Mouse (Mus musculus): ENCODE measurements around the gene Rasd1. TPM values are rescaled to one million over a fixed set of nuclear protein-coding genes. Genes with fewer than 3 reads are reported as not detected.

The Rasd1 gene
- total and polyA plus RNA-seq, 3 experiments, result 5.7 to 6.8 (median 6.6) TPM

- peaks cover 4% of the 10 kb centered on the region for H3K4me1 ChIP-seq (ENCODE audit: control insufficient read depth, insufficient read depth, low read length)
- no peak overlapping the region for H3K27ac ChIP-seq
- H3K4me3 ChIP-seq, result no peak overlapping the region
- DNase-seq, result no peak
- TF ChIP-seq CTCF (IDR thresholded peaks at IDR 0.05) (no peak), EP300 (IDR thresholded peaks at IDR 0.05; ENCODE audit: insufficient read depth, low read depth, low read length) (no peak), POLR2A (IDR thresholded peaks at IDR 0.05; ENCODE audit: insufficient read depth, low read depth, low read length) (no peak)
- 2% methylated on average over 3 of the region's 3 CpGs for WGBS
- H3K27me3 ChIP-seq (ENCODE audit: control insufficient read depth, insufficient read depth, low read length), result no peaks in the 10 kb centered on the region
- intact Hi-C loops (cut with DNase I), result no loop called here
- H3K79me2 ChIP-seq (replicated peaks; ENCODE audit: control insufficient read depth, insufficient read depth, low read length), result no peaks in the 10 kb centered on the region
- no peak overlapping the region for H3K9ac ChIP-seq (ENCODE audit: low read depth, low read length)
- H3K36me3 ChIP-seq (ENCODE audit: control insufficient read depth, insufficient read depth, low read length), result no peaks in the 10 kb centered on the region
Observed at GRCm38 (mm10) chr11:59941391-59941790, 23.4 kb downstream of the Rasd1 start.

- no peak for TF ChIP-seq CTCF (IDR thresholded peaks at IDR 0.05)
- TF ChIP-seq POLR2A (IDR thresholded peaks at IDR 0.05; ENCODE audit: insufficient read depth, low read depth, low read length), result no peak
- TF ChIP-seq EP300 (IDR thresholded peaks at IDR 0.05; ENCODE audit: insufficient read depth, low read depth, low read length), result 0 out of 2 replicates have a peak, but pooled peaks have one; percentile 37
- H3K27ac ChIP-seq, result no peak overlapping the region
- no peaks in the 10 kb centered on the region for H3K79me2 ChIP-seq (replicated peaks; ENCODE audit: control insufficient read depth, insufficient read depth, low read length)
- no peaks in the 10 kb centered on the region for H3K27me3 ChIP-seq (ENCODE audit: control insufficient read depth, insufficient read depth, low read length)
- H3K4me1 ChIP-seq (ENCODE audit: control insufficient read depth, insufficient read depth, low read length), result peaks cover 4% of the 10 kb centered on the region
- no peak overlapping the region for H3K4me3 ChIP-seq
- no peak for DNase-seq
- WGBS, result 40% methylated on average over 3 of the region's 3 CpGs
- H3K36me3 ChIP-seq (ENCODE audit: control insufficient read depth, insufficient read depth, low read length), result no peaks in the 10 kb centered on the region
- intact Hi-C loops (cut with DNase I), result no loop called here
- H3K9ac ChIP-seq (ENCODE audit: low read depth, low read length), result no peak overlapping the region
Observed at GRCm38 (mm10) chr11:59940645-59941044, 24.1 kb downstream of the Rasd1 start.

GRCm38 (mm10) chr11:59939821-59940220 is 24.9 kb downstream of the Rasd1 start:
- DNase-seq, result no peak
- WGBS, result 88% methylated on average over 1 of the region's 1 CpGs
- no peak overlapping the region for H3K27ac ChIP-seq

GRCm38 (mm10) chr11:59937615-59938014 is 27.1 kb downstream of the Rasd1 start:
- no peaks in the 10 kb centered on the region for H3K79me2 ChIP-seq (replicated peaks; ENCODE audit: control insufficient read depth, insufficient read depth, low read length)
- H3K4me1 ChIP-seq (ENCODE audit: control insufficient read depth, insufficient read depth, low read length), result peaks cover 4% of the 10 kb centered on the region
- H3K27me3 ChIP-seq (ENCODE audit: control insufficient read depth, insufficient read depth, low read length), result no peaks in the 10 kb centered on the region
- no peak overlapping the region for H3K4me3 ChIP-seq
- no peaks in the 10 kb centered on the region for H3K36me3 ChIP-seq (ENCODE audit: control insufficient read depth, insufficient read depth, low read length)
- H3K9ac ChIP-seq (ENCODE audit: low read depth, low read length), result no peak overlapping the region
- TF ChIP-seq CTCF (IDR thresholded peaks at IDR 0.05) (no peak), POLR2A (IDR thresholded peaks at IDR 0.05; ENCODE audit: insufficient read depth, low read depth, low read length) (no peak), EP300 (IDR thresholded peaks at IDR 0.05; ENCODE audit: insufficient read depth, low read depth, low read length) (no peak)
- intact Hi-C loops (cut with DNase I), result no loop called here
- no peak overlapping the region for H3K27ac ChIP-seq
- no peak for DNase-seq
- 43% methylated on average over 2 of the region's 2 CpGs for WGBS

More at GRCm38 (mm10) chr11:59939821-59940220, 24.9 kb downstream of the Rasd1 start:
- H3K9ac ChIP-seq (ENCODE audit: low read depth, low read length), result no peak overlapping the region
- H3K4me3 ChIP-seq, result no peak overlapping the region
- intact Hi-C loops (cut with DNase I), result no loop called here
- H3K79me2 ChIP-seq (replicated peaks; ENCODE audit: control insufficient read depth, insufficient read depth, low read length), result no peaks in the 10 kb centered on the region
- no peaks in the 10 kb centered on the region for H3K27me3 ChIP-seq (ENCODE audit: control insufficient read depth, insufficient read depth, low read length)
- TF ChIP-seq POLR2A (IDR thresholded peaks at IDR 0.05; ENCODE audit: insufficient read depth, low read depth, low read length) (no peak), EP300 (IDR thresholded peaks at IDR 0.05; ENCODE audit: insufficient read depth, low read depth, low read length) (no peak)
- H3K36me3 ChIP-seq (ENCODE audit: control insufficient read depth, insufficient read depth, low read length), result no peaks in the 10 kb centered on the region
- peaks cover 4% of the 10 kb centered on the region for H3K4me1 ChIP-seq (ENCODE audit: control insufficient read depth, insufficient read depth, low read length)

- DNase-seq, result no peak
- no peak overlapping the region for H3K9ac ChIP-seq (ENCODE audit: low read depth, low read length)
- no peaks in the 10 kb centered on the region for H3K79me2 ChIP-seq (replicated peaks; ENCODE audit: control insufficient read depth, insufficient read depth, low read length)
- WGBS, result 85% methylated on average over 3 of the region's 3 CpGs
- no peak overlapping the region for H3K27ac ChIP-seq
- H3K36me3 ChIP-seq (ENCODE audit: control insufficient read depth, insufficient read depth, low read length), result no peaks in the 10 kb centered on the region
- no peaks in the 10 kb centered on the region for H3K27me3 ChIP-seq (ENCODE audit: control insufficient read depth, insufficient read depth, low read length)
- TF ChIP-seq EP300 (IDR thresholded peaks at IDR 0.05; ENCODE audit: insufficient read depth, low read depth, low read length) (no peak), POLR2A (IDR thresholded peaks at IDR 0.05; ENCODE audit: insufficient read depth, low read depth, low read length) (no peak), CTCF (IDR thresholded peaks at IDR 0.05) (no peak)
- intact Hi-C loops (cut with DNase I), result no loop called here
- no peak overlapping the region for H3K4me3 ChIP-seq
- peaks cover 4% of the 10 kb centered on the region for H3K4me1 ChIP-seq (ENCODE audit: control insufficient read depth, insufficient read depth, low read length)
Observed at GRCm38 (mm10) chr11:59937023-59937422, 27.7 kb downstream of the Rasd1 start.

GRCm38 (mm10) chr11:59933943-59934342 is 30.8 kb downstream of the Rasd1 start:
- no peaks in the 10 kb centered on the region for H3K36me3 ChIP-seq (ENCODE audit: control insufficient read depth, insufficient read depth, low read length)
- no peak overlapping the region for H3K27ac ChIP-seq
- no peaks in the 10 kb centered on the region for H3K27me3 ChIP-seq (ENCODE audit: control insufficient read depth, insufficient read depth, low read length)
- H3K4me3 ChIP-seq, result no peak overlapping the region
- no peak overlapping the region for H3K9ac ChIP-seq (ENCODE audit: low read depth, low read length)
- no peak for DNase-seq
- 60% methylated on average over 12 of the region's 12 CpGs for WGBS
- TF ChIP-seq EP300 (IDR thresholded peaks at IDR 0.05; ENCODE audit: insufficient read depth, low read depth, low read length), result no peak
- no peak for TF ChIP-seq POLR2A (IDR thresholded peaks at IDR 0.05; ENCODE audit: insufficient read depth, low read depth, low read length)
- no peak for TF ChIP-seq CTCF (IDR thresholded peaks at IDR 0.05)
- no peaks in the 10 kb centered on the region for H3K4me1 ChIP-seq (ENCODE audit: control insufficient read depth, insufficient read depth, low read length)
- no peaks in the 10 kb centered on the region for H3K79me2 ChIP-seq (replicated peaks; ENCODE audit: control insufficient read depth, insufficient read depth, low read length)
- intact Hi-C loops (cut with DNase I), result no loop called here

Data from heart, adult 2 months (tissue).